16 mouse cellular contexts compared by ENCODE assay signal in the genomic region with DNA sequence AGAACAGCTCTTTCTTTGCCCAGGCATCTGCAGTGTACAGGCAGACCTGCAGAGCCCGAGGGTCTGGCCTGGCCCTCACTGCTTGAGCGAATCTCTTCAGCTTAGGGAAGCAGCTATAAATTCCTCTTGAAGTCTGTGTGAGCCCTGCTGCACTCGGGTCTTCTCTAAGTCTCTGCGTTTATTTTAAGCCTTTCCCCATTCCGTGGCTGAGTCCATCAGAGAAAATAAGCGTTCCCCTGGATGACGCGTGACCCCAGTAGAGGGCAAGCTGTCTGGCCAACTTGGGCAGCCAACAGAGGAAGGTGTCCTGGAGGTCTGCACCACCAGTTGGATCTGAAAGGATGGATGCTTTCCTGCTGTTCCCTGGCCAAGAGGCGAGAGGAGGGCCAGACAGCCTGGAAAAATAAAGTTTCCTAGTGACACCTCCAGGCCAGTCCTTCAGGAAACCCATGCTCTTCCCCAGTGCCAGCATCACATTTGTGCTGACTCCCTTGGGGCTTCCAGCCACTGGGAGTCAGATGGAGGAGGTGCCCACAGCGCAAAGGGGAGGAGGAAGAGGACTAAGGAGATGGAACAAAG.
DNase-seq lines count a peak whose midpoint lies in the region; ATAC-seq and TF ChIP-seq lines count a peak whose summit lies in the region.
"Had no signal": no experiment of that assay in that cellular context is flagged by ENCODE, and none has a peak within 500 bp of the region (broad histone marks: within the 10 kb centered on the region; RNA-seq: fewer than 3 reads in every experiment).

No protein-coding gene starts in this region.

- H3K9ac ChIP-seq in kidney, embryonic 16.5 days (replicated peaks; ENCODE audit: low read length) = no peak overlapping the region
- H3K9ac ChIP-seq: midbrain, embryonic 15.5 days; neural tube, embryonic 13.5 days had no signal

- peak; percentile 42 for DNase-seq in gastrocnemius, adult 2 months
- no peak for DNase-seq in gastrocnemius, postnatal 4 days (ENCODE audit: low spot score in 2 of 2)
- no peak for DNase-seq in kidney, adult 8-10 months
- DNase-seq in kidney, postnatal 4 days = peak; percentile 31 to 37
- peak; percentile 28 for DNase-seq in lung, postnatal 36 days
- DNase-seq in natural killer cell, adult 2 months (ENCODE audit: low spot score in 2 of 2) = no peak
- DNase-seq: cerebellum, adult 9-11 months; gastrocnemius, postnatal 14 days; layer of hippocampus, adult 9-11 months; left cerebral cortex, postnatal 4 days; right cerebral cortex, adult 18-20 months had no signal

- H3K4me2 ChIP-seq in kidney, embryonic 16.5 days (replicated peaks; ENCODE audit: low read depth, low read length) = no peak overlapping the region
- H3K4me2 ChIP-seq: midbrain, embryonic 15.5 days; neural tube, embryonic 13.5 days had no signal

- H3K4me3 ChIP-seq in gastrocnemius, adult 2 months = no peak overlapping the region
- H3K4me3 ChIP-seq in kidney, embryonic 16.5 days (ENCODE audit: low read length) = no peak overlapping the region
- H3K4me3 ChIP-seq: midbrain, embryonic 15.5 days; neural tube, embryonic 13.5 days had no signal

- H3K9me3 ChIP-seq in kidney, embryonic 16.5 days (ENCODE audit: low read length) = peaks cover 5% of the 10 kb centered on the region
- H3K9me3 ChIP-seq: midbrain, embryonic 15.5 days; neural tube, embryonic 13.5 days had no signal

- intact Hi-C loops in gastrocnemius, adult 2 months (cut with DNase I) = no loop called here

- no peak for TF ChIP-seq CTCF in gastrocnemius, adult 2 months (IDR thresholded peaks at IDR 0.05)

- H3K4me1 ChIP-seq in kidney, embryonic 16.5 days (ENCODE audit: insufficient read depth, low read length) = peaks cover 47% of the 10 kb centered on the region

- H3K27ac ChIP-seq in gastrocnemius, adult 2 months = no peak overlapping the region
- peak overlapping the region; percentile 45; the same call in 1 of the 2 replicates for H3K27ac ChIP-seq in kidney, embryonic 16.5 days (ENCODE audit: low read length)
- H3K27ac ChIP-seq: midbrain, embryonic 15.5 days; neural tube, embryonic 13.5 days had no signal

- no peaks in the 10 kb centered on the region for H3K36me3 ChIP-seq in kidney, embryonic 16.5 days (ENCODE audit: insufficient read depth, low read length)
- H3K36me3 ChIP-seq: midbrain, embryonic 15.5 days; neural tube, embryonic 13.5 days had no signal

- no peak for ATAC-seq in kidney, embryonic 16.5 days (ENCODE audit: low FRiP score, low TSS enrichment)
- ATAC-seq: activated CD4-positive, CD25-positive, alpha-beta regulatory T cell, adult 4 months; forebrain, embryonic 14.5 days; midbrain, embryonic 15.5 days had no signal

- 15% methylated on average over 10 of the region's 10 CpGs for WGBS in kidney, embryonic 16.5 days

- H3K27me3 ChIP-seq in kidney, embryonic 16.5 days (ENCODE audit: insufficient read depth, low read length) = no peaks in the 10 kb centered on the region; the same call in 1 of the 2 replicates
- H3K27me3 ChIP-seq: midbrain, embryonic 15.5 days had no signal

Comparison
In these comparisons a context has a peak if more than half of its experiments do, and no peak if none do; other contexts are left out.
1. DNase-seq: peak in gastrocnemius, adult 2 months (single experiment), kidney, postnatal 4 days (2 of 2) and lung, postnatal 36 days (single experiment); none in gastrocnemius, postnatal 4 days (0 of 2), kidney, adult 8-10 months (0 of 2) and natural killer cell, adult 2 months (0 of 2).